Mouse (Mus musculus): ENCODE data around the gene Dnmt1. TPM values are rescaled to one million over a fixed set of nuclear protein-coding genes. Genes with fewer than 3 reads are reported as not detected.

The Dnmt1 gene
- total and polyA plus RNA-seq, 2 experiments from 2014 or later, result 36.2 to 86.5 TPM

- H3K27ac ChIP-seq, result no peak overlapping the region
- no peak for ATAC-seq
Observed at GRCm38 (mm10) chr9:20976961-20977689, 17.4 kb upstream of the Dnmt1 start.

GRCm38 (mm10) chr9:20976216-20976960 lies 16.7 kb upstream of the Dnmt1 start, which contains the start of gene S1pr2:
Gene S1pr2, minus strand, starts transcription at chr9:20976781.
- WGBS, result under 1% methylated on average over 47 of the region's 47 CpGs
- H3K27me3 ChIP-seq (ENCODE audit: insufficient read depth, low read length), result no peaks in the 10 kb centered on the region
- H3K9ac ChIP-seq (replicated peaks; ENCODE audit: low read length), result peak within 1 kb of the TSS; percentile 61
- peak within 1 kb of the TSS; percentile 17; the same call in 1 of the 2 replicates for H3K27ac ChIP-seq
- H3K4me2 ChIP-seq (ENCODE audit: low read depth, low read length), result peak within 1 kb of the TSS; percentile 100
- peaks cover 16% of the 10 kb centered on the region for H3K4me1 ChIP-seq (ENCODE audit: insufficient read depth, low read length)
- no peak for TF ChIP-seq CTCF (IDR thresholded peaks at IDR 0.05; ENCODE audit: low read depth)
- H3K36me3 ChIP-seq (ENCODE audit: insufficient read depth, low read length), result no peaks in the 10 kb centered on the region
- ATAC-seq (peak; percentile 71), DNase-seq (ENCODE audit: low spot score) (peak; percentile 72)
- H3K4me3 ChIP-seq (ENCODE audit: low read length), result peak within 1 kb of the TSS; percentile 71
- no peaks in the 10 kb centered on the region for H3K9me3 ChIP-seq (ENCODE audit: low read length)

More at GRCm38 (mm10) chr9:20976961-20977689, 17.4 kb upstream of the Dnmt1 start:
- Histone ChIP-seq H3K4me3 (ENCODE audit: low read length) (peak overlapping the region; percentile 71), H3K27me3 (ENCODE audit: insufficient read depth, low read length) (no peaks in the 10 kb centered on the region), H3K36me3 (ENCODE audit: insufficient read depth, low read length) (no peaks in the 10 kb centered on the region), H3K4me2 (ENCODE audit: low read depth, low read length) (peak overlapping the region; percentile 100), H3K4me1 (ENCODE audit: insufficient read depth, low read length) (peaks cover 16% of the 10 kb centered on the region), H3K9me3 (ENCODE audit: low read length) (no peaks in the 10 kb centered on the region), H3K9ac (replicated peaks; ENCODE audit: low read length) (peak overlapping the region; percentile 61)
- 3% methylated on average over 4 of the region's 4 CpGs for WGBS
- DNase-seq (ENCODE audit: low spot score), result no peak
- peak; percentile 11; the same call in 1 of the 2 replicates for TF ChIP-seq CTCF (IDR thresholded peaks at IDR 0.05; ENCODE audit: low read depth)

GRCm38 (mm10) chr9:20975431-20976215 lies 15.9 kb upstream of the Dnmt1 start:
- ATAC-seq (no peak), DNase-seq (ENCODE audit: low spot score) (peak; percentile 54)
- Histone ChIP-seq H3K4me2 (ENCODE audit: low read depth, low read length) (peak overlapping the region; percentile 100), H3K4me1 (ENCODE audit: insufficient read depth, low read length) (peaks cover 16% of the 10 kb centered on the region), H3K27ac (peak overlapping the region; percentile 17; the same call in 1 of the 2 replicates), H3K36me3 (ENCODE audit: insufficient read depth, low read length) (no peaks in the 10 kb centered on the region), H3K9ac (replicated peaks; ENCODE audit: low read length) (peak overlapping the region; percentile 61), H3K27me3 (ENCODE audit: insufficient read depth, low read length) (no peaks in the 10 kb centered on the region), H3K4me3 (ENCODE audit: low read length) (peak overlapping the region; percentile 71), H3K9me3 (ENCODE audit: low read length) (no peaks in the 10 kb centered on the region)
- under 1% methylated on average over 45 of the region's 45 CpGs for WGBS
- TF ChIP-seq CTCF (IDR thresholded peaks at IDR 0.05; ENCODE audit: low read depth), result no peak

GRCm38 (mm10) chr9:20973682-20974075 lies 14.0 kb upstream of the Dnmt1 start:
- Histone ChIP-seq H3K4me3 (ENCODE audit: low read length) (no peak overlapping the region), H3K4me1 (ENCODE audit: insufficient read depth, low read length) (peaks cover 16% of the 10 kb centered on the region), H3K4me2 (ENCODE audit: low read depth, low read length) (no peak overlapping the region), H3K36me3 (ENCODE audit: insufficient read depth, low read length) (no peaks in the 10 kb centered on the region), H3K9ac (replicated peaks; ENCODE audit: low read length) (no peak overlapping the region; the same call in 1 of the 2 replicates), H3K9me3 (ENCODE audit: low read length) (no peaks in the 10 kb centered on the region), H3K27ac (no peak overlapping the region), H3K27me3 (ENCODE audit: insufficient read depth, low read length) (no peaks in the 10 kb centered on the region)
- TF ChIP-seq CTCF (IDR thresholded peaks at IDR 0.05; ENCODE audit: low read depth), result no peak
- DNase-seq (ENCODE audit: low spot score) (no peak), ATAC-seq (no peak)
- WGBS, result 64% methylated on average over 6 of the region's 6 CpGs

- ATAC-seq, result no peak
- H3K4me1 ChIP-seq (ENCODE audit: insufficient read depth, low read length), result peaks cover 16% of the 10 kb centered on the region
- peak overlapping the region; percentile 69; the same call in 1 of the 2 replicates for H3K27ac ChIP-seq
- 87% methylated on average over 4 of the region's 4 CpGs for WGBS
- H3K36me3 ChIP-seq (ENCODE audit: insufficient read depth, low read length), result no peaks in the 10 kb centered on the region
- peak overlapping the region; percentile 38 for H3K9ac ChIP-seq (replicated peaks; ENCODE audit: low read length)
- H3K27me3 ChIP-seq (ENCODE audit: insufficient read depth, low read length), result no peaks in the 10 kb centered on the region
- DNase-seq (ENCODE audit: low spot score), result no peak
- no peak overlapping the region; the same call in 1 of the 2 replicates for H3K4me2 ChIP-seq (ENCODE audit: low read depth, low read length)
- H3K9me3 ChIP-seq (ENCODE audit: low read length), result no peaks in the 10 kb centered on the region
- no peak overlapping the region for H3K4me3 ChIP-seq (ENCODE audit: low read length)
- TF ChIP-seq CTCF (IDR thresholded peaks at IDR 0.05; ENCODE audit: low read depth), result no peak
Observed at GRCm38 (mm10) chr9:20973001-20973681, 13.5 kb upstream of the Dnmt1 start.

Measured in hindbrain, postnatal 0 days (tissue).